Mouse (Mus musculus) kidney, embryonic 14.5 days (tissue): ENCODE data around the gene Hacd4. TPM values are rescaled to one million over a fixed set of nuclear protein-coding genes. Genes with fewer than 3 reads are reported as not detected.
A peak's percentile ranks its signal among the peaks of the same experiment; 100 is the strongest.

Experiments
- ATAC-seq: fragments of 200-750 bp; cut with Nextera tagmentation; 2 replicates; pipeline ENCODE4 v1.8.0; 2017; ENCODE audit warnings: moderate number of reproducible peaks, mild to moderate bottlenecking, moderate TSS enrichment, moderate library complexity; ENCODE audit not compliant: low FRiP score, low TSS enrichment
- H3K27ac ChIP-seq: fragments of 300-500 bp; sonication (generic); 2 replicates; pipeline ENCODE4 v1.5.1; 2014; ENCODE audit warnings: low read depth, mild to moderate bottlenecking, low read length, moderate library complexity, mixed read lengths
- H3K27me3 ChIP-seq: fragments of 300-500 bp; sonication (generic); 2 replicates; pipeline ENCODE4 v1.6.1; 2014; ENCODE audit warnings: mild to moderate bottlenecking, low read length; ENCODE audit not compliant: control insufficient read depth, insufficient read depth
- H3K36me3 ChIP-seq: fragments of 300-500 bp; sonication (generic); 2 replicates; pipeline ENCODE4 v1.6.1; 2014; ENCODE audit warnings: low read length, mixed read lengths; ENCODE audit not compliant: control insufficient read depth, insufficient read depth
- H3K4me1 ChIP-seq: fragments of 300-500 bp; sonication (generic); 2 replicates; pipeline ENCODE4 v1.6.1; 2014; ENCODE audit warnings: low read length, mixed read lengths; ENCODE audit not compliant: control insufficient read depth, insufficient read depth
- H3K4me2 ChIP-seq: fragments of 300-500 bp; sonication (generic); replicated peaks from 2 replicates; pipeline ENCODE4 v1.6.1; 2014; ENCODE audit warnings: low read depth, mild to moderate bottlenecking, low read length
- H3K4me3 ChIP-seq: fragments of 300-500 bp; sonication (generic); 2 replicates; pipeline ENCODE4 v1.5.1; 2014; ENCODE audit warnings: mild to moderate bottlenecking, low read length
- H3K9ac ChIP-seq: fragments of 300-500 bp; sonication (generic); 2 replicates; pipeline ENCODE4 v1.6.1; 2014; ENCODE audit warnings: low read depth, mild to moderate bottlenecking, low read length, moderate library complexity
- H3K9me3 ChIP-seq: fragments of 300-500 bp; sonication (generic); 2 replicates; pipeline ENCODE4 v1.6.1; 2016; ENCODE audit warnings: low read length; ENCODE audit not compliant: control insufficient read depth
- WGBS: fragments of 180-500 bp; shearing (Covaris S2); extraction: QIAGEN DNeasy Blood & Tissue Kit; methylation state at CpG from one replicate; pipeline ENCODE4 v1.1.7; 2014; 5-methylcytosine and 5-hydroxymethylcytosine counted together
- polyA plus RNA-seq: library from polyadenylated mRNA; unstranded; fragments of >200 nt; fragmentation: Nextera tagmentation; extraction: Ambion mirVana; gene quantifications from 2 replicates; pipeline ENCODE4 v1.2.1, GENCODE M21; 2014

Gene Hacd4
- polyA plus RNA-seq, 1 experiment from 2014 or later: 20.8 TPM

DNA sequence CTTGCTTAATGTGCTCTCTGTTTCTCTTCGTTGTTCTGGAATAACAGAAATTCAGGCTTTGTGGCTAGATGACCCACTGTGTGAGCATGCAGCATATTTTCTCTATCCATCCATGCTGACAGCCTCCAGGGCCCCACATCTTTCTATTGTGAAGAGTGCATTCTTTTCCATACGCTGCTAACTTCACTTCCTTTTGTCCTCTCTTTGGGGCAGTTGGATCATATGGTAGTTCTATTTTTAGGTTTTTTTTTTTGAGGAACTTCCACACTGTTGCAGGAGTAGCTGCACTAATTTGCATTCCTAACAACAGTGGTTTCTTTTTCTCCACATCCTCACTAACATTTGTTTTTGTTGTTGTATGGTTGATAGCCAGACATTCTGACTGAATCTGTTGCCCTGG, 23.7 kb downstream of the Hacd4 start:
- Histone ChIP-seq H3K27ac (no peak overlapping the region), H3K36me3 (0 out of 2 replicates have a peak, but pooled peaks cover 2% of the 10 kb centered on the region), H3K9ac (no peak overlapping the region), H3K9me3 (no peaks in the 10 kb centered on the region), H3K4me2 (no peak overlapping the region), H3K4me3 (no peak overlapping the region), H3K4me1 (no peaks in the 10 kb centered on the region), H3K27me3 (no peaks in the 10 kb centered on the region)
- no peak for ATAC-seq
- 73% methylated on average over 2 of the region's 2 CpGs for WGBS

DNA sequence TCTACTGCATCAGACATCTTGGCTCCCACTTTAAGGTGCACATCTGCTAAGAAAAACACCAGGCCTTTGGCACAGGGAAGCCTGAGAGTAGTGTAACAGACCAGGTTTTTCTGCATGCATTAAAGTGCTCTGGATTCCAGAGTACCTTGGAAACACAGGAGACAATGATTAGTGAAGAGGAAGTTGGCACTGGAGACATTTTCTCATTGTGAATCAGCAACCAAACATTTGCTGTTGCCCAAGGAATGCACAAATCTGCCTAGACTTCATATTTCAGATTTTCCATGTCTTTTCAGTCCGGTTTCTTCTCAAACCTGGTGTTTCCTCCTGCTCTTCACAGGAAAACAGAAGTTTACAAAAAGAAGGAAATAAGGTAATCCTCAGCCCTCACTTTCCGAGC, 26.4 kb downstream of the Hacd4 start:
- no peaks in the 10 kb centered on the region for H3K4me1 ChIP-seq
- no peak overlapping the region for H3K9ac ChIP-seq
- H3K27ac ChIP-seq: no peak overlapping the region
- H3K36me3 ChIP-seq: 0 out of 2 replicates have a peak, but pooled peaks cover 2% of the 10 kb centered on the region
- WGBS: 85% methylated on average over 2 of the region's 2 CpGs
- H3K9me3 ChIP-seq: no peaks in the 10 kb centered on the region
- no peaks in the 10 kb centered on the region for H3K27me3 ChIP-seq
- no peak for ATAC-seq
- H3K4me3 ChIP-seq: no peak overlapping the region
- no peak overlapping the region for H3K4me2 ChIP-seq

DNA sequence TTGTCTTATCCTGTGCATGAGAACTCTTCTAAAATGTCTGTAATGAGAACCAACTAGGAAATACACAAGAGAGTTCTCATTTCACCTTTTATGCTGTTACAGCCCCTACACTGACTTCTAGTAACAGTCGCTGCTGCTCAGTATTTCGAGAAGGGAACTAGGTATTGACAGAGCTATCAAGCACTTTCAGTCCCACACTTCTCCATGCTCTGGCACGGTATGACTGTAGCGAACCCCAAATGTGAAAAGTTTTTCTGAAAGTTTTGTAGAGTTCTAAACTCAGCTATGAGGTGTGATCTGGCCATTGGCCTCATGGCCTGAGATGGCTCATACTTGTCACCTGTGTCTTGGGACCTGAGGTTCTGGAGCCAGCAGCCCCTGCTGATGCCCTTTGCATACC, 29.4 kb downstream of the Hacd4 start:
- H3K4me2 ChIP-seq: no peak overlapping the region
- H3K27me3 ChIP-seq: no peaks in the 10 kb centered on the region
- WGBS: 91% methylated on average over 4 of the region's 4 CpGs
- no peak overlapping the region for H3K9ac ChIP-seq
- H3K27ac ChIP-seq: no peak overlapping the region
- no peak for ATAC-seq
- no peak overlapping the region for H3K4me3 ChIP-seq
- 0 out of 2 replicates have a peak, but pooled peaks cover 2% of the 10 kb centered on the region for H3K36me3 ChIP-seq
- no peaks in the 10 kb centered on the region for H3K4me1 ChIP-seq
- H3K9me3 ChIP-seq: no peaks in the 10 kb centered on the region

DNA sequence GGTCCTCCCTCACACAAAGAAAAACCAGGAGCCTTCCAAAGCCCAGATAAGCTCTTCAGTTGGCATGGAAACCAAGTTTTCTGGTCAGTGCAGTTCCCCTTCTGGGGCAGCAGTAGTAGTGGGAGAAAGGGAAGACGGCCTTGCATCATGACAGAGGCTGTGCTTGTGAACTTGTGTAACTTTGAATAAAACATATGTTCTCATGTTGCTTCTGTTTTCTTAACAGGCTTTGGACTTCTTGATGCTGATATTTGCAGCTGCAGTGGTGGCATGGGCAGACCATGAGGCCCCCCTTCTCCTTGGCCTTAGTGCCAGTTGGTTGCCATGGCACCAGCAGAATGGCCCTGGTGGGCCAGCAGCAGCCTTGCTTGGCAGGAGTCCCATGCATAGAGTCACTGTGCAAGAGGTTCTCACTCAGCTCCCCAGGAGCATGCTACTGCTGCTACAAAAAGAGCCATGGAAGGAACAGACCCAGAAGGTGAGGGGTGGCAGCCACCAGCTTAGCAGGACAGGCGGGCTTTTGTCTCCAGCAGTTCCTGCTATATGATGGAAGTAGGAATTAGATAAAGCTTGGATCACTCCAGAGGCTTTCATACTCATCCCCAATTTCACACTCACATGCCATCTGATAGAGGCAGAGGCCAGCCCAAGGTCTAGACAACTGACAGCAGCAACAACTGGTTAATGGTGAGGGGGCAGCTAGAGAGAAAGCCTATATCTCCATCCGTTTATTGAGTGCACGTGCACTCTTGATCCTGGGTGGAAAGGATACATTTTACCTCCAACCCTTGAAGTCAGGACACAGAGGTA, 31.6 kb downstream of the Hacd4 start:
- no peaks in the 10 kb centered on the region for H3K27me3 ChIP-seq
- no peaks in the 10 kb centered on the region for H3K4me1 ChIP-seq
- H3K9me3 ChIP-seq: no peaks in the 10 kb centered on the region
- no peak overlapping the region for H3K27ac ChIP-seq
- no peaks in the 10 kb centered on the region for H3K36me3 ChIP-seq
- WGBS: 89% methylated on average over 4 of the region's 4 CpGs
- no peak overlapping the region for H3K4me2 ChIP-seq
- no peak for ATAC-seq
- H3K4me3 ChIP-seq: no peak overlapping the region
- H3K9ac ChIP-seq: no peak overlapping the region

DNA sequence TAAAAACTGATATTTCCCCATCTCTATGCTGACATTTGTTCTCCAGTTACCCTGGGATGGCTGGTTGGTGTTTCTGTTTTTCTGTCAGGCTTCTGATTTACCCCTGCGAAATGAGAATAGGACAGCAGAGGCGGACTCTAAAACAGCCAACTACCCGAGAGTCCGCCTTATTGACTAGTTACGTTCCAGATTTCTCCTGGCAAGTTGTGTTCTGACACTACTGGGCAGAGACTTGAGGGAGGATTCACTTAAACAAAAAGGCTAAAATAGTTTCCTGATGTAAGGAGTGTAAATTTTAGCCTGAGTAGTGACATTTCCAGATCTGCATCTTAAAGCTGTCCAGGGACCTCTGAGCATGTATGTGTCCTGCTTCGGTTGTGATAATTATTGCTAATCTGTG, 35.8 kb downstream of the Hacd4 start:
- H3K36me3 ChIP-seq: no peaks in the 10 kb centered on the region
- WGBS: 89% methylated on average over 6 of the region's 6 CpGs

DNA sequence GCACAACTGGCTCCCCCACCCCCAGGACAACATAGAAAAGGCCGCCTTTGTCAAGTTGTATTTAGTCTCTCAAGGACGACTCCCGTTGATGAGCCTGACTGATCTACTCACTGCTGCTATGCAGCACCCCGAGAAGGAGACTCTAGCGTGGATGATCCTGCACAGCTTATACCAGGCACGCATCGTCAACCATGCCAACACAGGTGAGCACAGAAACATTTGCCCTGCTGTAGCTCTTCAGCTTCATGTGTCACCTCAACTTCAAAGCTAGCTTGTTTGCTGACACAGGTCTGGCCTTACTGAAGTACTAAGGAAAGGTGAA, 37.8 kb downstream of the Hacd4 start:
- WGBS: 65% methylated on average over 7 of the region's 7 CpGs
- Histone ChIP-seq H3K4me2 (no peak overlapping the region), H3K27ac (no peak overlapping the region), H3K9ac (no peak overlapping the region), H3K4me1 (0 out of 2 replicates have a peak, but pooled peaks cover 3% of the 10 kb centered on the region), H3K36me3 (no peaks in the 10 kb centered on the region), H3K27me3 (no peaks in the 10 kb centered on the region), H3K4me3 (no peak overlapping the region), H3K9me3 (no peaks in the 10 kb centered on the region)
- peak; percentile 44; the same call in 1 of the 2 replicates for ATAC-seq

More for the DNA sequence above, 35.8 kb downstream of the Hacd4 start:
- Histone ChIP-seq H3K9me3 (no peaks in the 10 kb centered on the region), H3K27me3 (no peaks in the 10 kb centered on the region), H3K27ac (no peak overlapping the region), H3K4me2 (no peak overlapping the region), H3K4me1 (0 out of 2 replicates have a peak, but pooled peaks cover 3% of the 10 kb centered on the region), H3K9ac (no peak overlapping the region), H3K4me3 (no peak overlapping the region)
- ATAC-seq: no peak

DNA sequence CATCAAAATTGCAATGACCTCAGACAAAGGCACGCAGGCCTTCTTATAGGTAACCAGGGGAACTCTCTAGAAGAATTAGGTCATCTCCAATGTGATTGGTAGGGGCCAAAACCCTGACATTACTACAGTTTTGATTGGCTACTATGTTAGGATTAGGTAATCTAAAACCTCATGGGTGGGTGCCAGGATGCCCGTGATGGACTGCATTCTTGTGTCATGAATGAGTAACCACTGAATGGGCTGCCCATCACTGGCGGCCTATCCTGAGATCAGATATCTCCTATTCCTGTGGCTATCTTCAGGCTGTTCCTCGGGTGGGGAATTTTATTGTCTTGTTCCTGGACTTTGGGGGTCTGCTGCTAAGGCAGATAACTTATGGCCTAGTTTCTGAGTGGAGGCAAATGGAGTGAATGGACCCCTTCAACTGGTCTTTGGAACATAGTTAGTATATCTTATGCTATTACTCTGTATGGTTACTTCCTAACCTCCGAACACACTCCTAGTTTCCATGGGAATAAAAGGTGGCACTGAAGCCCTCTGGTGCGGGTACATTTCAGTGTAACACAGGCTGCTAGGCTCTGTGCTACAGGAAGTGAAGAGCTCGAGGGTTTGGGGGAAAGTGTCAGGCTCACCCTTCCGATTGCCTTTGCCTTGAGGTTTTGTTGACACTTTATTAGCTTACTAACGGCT, 38.3 kb downstream of the Hacd4 start:
- H3K36me3 ChIP-seq: no peaks in the 10 kb centered on the region
- WGBS: 46% methylated on average over 9 of the region's 9 CpGs

DNA sequence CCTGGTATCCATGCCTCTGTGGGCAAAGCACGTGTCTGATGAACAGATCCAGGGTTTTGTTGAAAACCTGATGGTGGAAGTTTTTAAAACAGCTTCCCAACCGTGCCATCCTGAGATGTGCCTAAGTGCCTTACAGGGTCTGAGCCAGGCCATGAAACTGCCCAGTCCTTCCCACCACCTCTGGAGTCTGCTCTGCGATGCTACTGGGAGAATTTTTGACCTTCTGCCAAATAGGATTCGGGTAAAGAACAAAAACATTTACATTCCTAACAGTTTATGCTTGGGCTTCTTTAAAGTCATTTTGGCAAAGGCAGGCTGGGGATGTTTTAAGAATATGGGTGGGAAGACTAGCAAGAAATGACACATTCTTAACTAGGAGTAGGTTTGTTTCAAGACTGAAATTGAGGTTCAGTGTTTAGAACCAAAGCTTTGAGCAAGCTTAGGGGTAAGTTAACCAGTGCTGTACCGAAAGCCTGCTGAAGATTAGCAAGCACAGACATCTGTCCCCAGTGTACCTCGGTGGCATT, 41.7 kb downstream of the Hacd4 start:
- Histone ChIP-seq H3K36me3 (no peaks in the 10 kb centered on the region), H3K4me2 (no peak overlapping the region), H3K9ac (no peak overlapping the region), H3K27ac (no peak overlapping the region), H3K27me3 (no peaks in the 10 kb centered on the region), H3K4me1 (0 out of 2 replicates have a peak, but pooled peaks cover 3% of the 10 kb centered on the region), H3K4me3 (no peak overlapping the region), H3K9me3 (no peaks in the 10 kb centered on the region)
- 77% methylated on average over 6 of the region's 6 CpGs for WGBS
- no peak for ATAC-seq

More for the DNA sequence above, 38.3 kb downstream of the Hacd4 start:
- ATAC-seq: peak; percentile 85
- H3K9ac ChIP-seq: no peak overlapping the region
- H3K4me2 ChIP-seq: no peak overlapping the region
- H3K27me3 ChIP-seq: no peaks in the 10 kb centered on the region
- H3K9me3 ChIP-seq: no peaks in the 10 kb centered on the region
- H3K4me1 ChIP-seq: 0 out of 2 replicates have a peak, but pooled peaks cover 3% of the 10 kb centered on the region
- H3K4me3 ChIP-seq: no peak overlapping the region
- H3K27ac ChIP-seq: no peak overlapping the region

DNA sequence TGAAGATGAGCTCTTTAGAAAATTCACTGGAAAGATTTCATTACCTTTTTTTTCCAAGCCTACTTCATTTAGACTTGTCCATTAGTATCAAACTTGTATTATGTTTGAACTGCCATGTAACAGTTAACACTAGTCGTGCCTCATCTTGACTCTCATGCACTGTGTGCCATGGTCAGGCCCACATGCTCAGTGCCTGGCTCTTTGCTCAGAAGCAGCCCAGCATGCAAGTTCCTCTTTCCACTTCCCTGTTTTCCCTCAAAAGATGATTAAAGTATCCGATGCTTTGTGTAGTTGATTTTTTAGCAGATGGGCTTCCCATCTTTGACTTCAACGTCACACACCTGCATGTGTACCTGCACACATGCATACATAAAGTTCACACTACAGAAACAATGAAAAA, 43.0 kb downstream of the Hacd4 start:
- Histone ChIP-seq H3K9ac (no peak overlapping the region), H3K27me3 (no peaks in the 10 kb centered on the region), H3K9me3 (no peaks in the 10 kb centered on the region), H3K4me3 (no peak overlapping the region), H3K27ac (no peak overlapping the region), H3K4me2 (no peak overlapping the region), H3K4me1 (0 out of 2 replicates have a peak, but pooled peaks cover 2% of the 10 kb centered on the region), H3K36me3 (no peaks in the 10 kb centered on the region)
- 88% methylated on average over 3 of the region's 3 CpGs for WGBS
- ATAC-seq: no peak
